Mouse (Mus musculus) brain, embryonic 14.5 days (tissue): ENCODE results near the gene Bst1. TPM values are rescaled to one million over a fixed set of nuclear protein-coding genes. Genes with fewer than 3 reads are reported as not detected.

Experiments
- DNase-seq: peaks from one replicate; pipeline ENCODE4 v3.0.0-alpha.2; 2011; ENCODE audit warnings: low read depth
- CTCF ChIP-seq: fragments of 200-500 bp; IDR thresholded peaks from 2 replicates; pipeline ENCODE4 v1.5.1; 2012; ENCODE audit warnings: inconsistent platforms, mild to moderate bottlenecking, moderate library complexity, borderline replicate concordance; ENCODE audit not compliant: insufficient read depth, insufficient read length; ENCODE audit errors: extremely low read depth
- POLR2A ChIP-seq: fragments of 200-500 bp; IDR thresholded peaks from 2 replicates; pipeline ENCODE4 v1.6.1; 2012; ENCODE audit warnings: mild to moderate bottlenecking, inconsistent platforms, borderline replicate concordance; ENCODE audit not compliant: poor library complexity, insufficient read depth, insufficient read length, severe bottlenecking; ENCODE audit errors: extremely low read depth
- polyA plus RNA-seq: library from polyadenylated mRNA; depleted of rRNA; stranded (reverse); fragments of >200 nt; gene quantifications from 2 replicates; pipeline ENCODE4 v1.2.3, GENCODE M21; 2012

Gene Bst1
- polyA plus RNA-seq, 1 experiment, result 0.11 TPM

- TF ChIP-seq POLR2A (no peak), CTCF (no peak)
- DNase-seq, result no peak
Observed at GRCm38 (mm10) chr5:43792354-43792753, 26.3 kb upstream of the Bst1 start.

- TF ChIP-seq CTCF, result no peak
- no peak for TF ChIP-seq POLR2A
- no peak for DNase-seq
Observed at GRCm38 (mm10) chr5:43799530-43799929, 19.2 kb upstream of the Bst1 start.

DNA sequence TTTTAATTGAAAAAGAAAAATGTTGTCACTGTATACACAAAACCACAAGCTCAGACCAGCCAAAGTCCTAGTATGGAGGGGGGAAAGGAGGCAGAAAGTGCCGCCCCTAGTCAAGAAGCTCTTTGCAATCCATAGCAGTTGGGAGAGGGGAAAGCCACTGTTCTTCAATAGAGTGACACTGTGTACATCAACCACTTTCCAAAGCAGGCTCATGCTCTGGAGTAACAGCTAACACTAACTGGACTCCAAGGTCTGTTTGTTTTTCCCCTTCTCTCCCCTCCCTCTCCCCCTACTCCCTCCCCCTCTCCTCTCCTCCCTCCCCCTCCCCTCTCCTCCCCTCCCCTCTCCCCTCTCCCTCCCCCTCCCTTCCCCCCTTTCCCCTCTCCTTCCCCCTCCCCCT is 18.0 kb upstream of the Bst1 start:
- TF ChIP-seq CTCF (no peak), POLR2A (no peak)
- no peak for DNase-seq

- TF ChIP-seq CTCF (no peak), POLR2A (no peak)
- DNase-seq, result no peak
Observed at GRCm38 (mm10) chr5:43801253-43801652, 17.4 kb upstream of the Bst1 start.

DNA sequence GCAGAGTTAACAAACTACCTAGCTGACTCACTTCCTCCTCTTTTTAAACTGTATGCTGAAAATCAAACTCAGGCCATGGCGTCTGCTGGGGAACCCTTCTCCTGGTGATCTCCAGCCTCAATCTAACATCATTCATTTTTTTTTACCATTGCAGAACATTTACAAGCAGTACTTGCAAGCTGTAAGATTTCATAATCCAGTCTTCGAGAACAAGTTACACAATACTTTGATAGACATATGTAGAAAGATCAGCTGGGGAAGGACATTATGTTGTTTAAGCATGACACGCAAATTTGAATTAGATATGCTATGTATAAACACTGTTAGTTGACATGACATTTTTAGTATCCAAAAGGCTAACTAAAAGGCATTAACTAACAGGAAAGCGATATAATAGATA is 16.9 kb upstream of the Bst1 start:
- no peak for DNase-seq
- no peak for TF ChIP-seq CTCF
- TF ChIP-seq POLR2A, result no peak

DNA sequence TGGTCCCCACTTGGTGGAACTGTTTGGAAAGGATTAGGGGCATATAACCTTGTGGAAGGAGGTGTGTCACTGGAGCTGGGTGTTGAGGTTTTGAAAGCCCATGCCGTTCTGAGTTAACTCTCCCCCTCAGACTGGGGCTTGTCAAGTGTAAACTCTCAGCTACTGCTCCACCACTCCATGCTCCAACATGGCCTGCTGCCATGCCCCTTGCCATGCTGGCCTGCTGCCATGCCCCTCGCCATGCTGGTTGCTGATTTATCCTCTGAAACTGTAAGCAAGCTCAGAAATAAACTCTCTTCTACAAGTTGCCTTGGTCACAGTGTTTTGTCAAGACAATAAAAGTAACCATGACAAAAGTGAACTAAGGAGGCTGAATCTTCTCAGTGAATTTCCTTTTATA is 13.3 kb upstream of the Bst1 start:
- TF ChIP-seq POLR2A (no peak), CTCF (no peak)
- peak; percentile 27 for DNase-seq

- DNase-seq, result no peak
- TF ChIP-seq POLR2A, result no peak
- no peak for TF ChIP-seq CTCF
Observed at GRCm38 (mm10) chr5:43806340-43806739, 12.3 kb upstream of the Bst1 start.

DNA sequence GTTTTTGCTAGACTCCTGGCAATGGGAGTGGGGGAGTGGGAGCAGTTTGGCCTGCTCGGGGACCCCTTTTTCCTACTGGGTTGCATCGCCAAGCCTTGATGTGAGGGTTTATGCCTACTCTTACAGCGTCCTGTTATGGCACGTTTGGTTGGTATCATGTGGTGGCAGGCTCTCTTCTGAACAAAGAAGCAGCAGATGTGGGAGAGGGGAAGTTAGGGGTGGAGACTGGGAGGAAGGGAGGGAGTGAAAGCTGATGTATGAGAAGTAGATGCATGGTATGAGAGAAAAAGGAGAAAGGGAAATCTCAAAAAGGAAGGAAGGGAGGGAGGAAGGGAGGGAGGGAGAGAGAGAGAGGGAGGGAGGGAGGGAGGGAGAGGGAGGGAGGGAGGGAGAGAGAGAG is 11.8 kb upstream of the Bst1 start:
- DNase-seq, result no peak
- TF ChIP-seq CTCF, result no peak
- TF ChIP-seq POLR2A, result no peak

- TF ChIP-seq POLR2A, result peak; percentile 42; the same call in 1 of the 2 replicates
- no peak for TF ChIP-seq CTCF
- peak; percentile 97 for DNase-seq
Observed at GRCm38 (mm10) chr5:43807744-43808696, 10.7 kb upstream of the Bst1 start.

GRCm38 (mm10) chr5:43810427-43811062 is 8.1 kb upstream of the Bst1 start:
- DNase-seq, result no peak
- TF ChIP-seq CTCF, result no peak
- TF ChIP-seq POLR2A, result no peak

GRCm38 (mm10) chr5:43814536-43814935 is 4.1 kb upstream of the Bst1 start:
- TF ChIP-seq POLR2A, result no peak
- no peak for TF ChIP-seq CTCF

More at GRCm38 (mm10) chr5:43814536-43814935, 4.1 kb upstream of the Bst1 start:
- DNase-seq, result peak; percentile 6
